Mouse (Mus musculus) liver, adult 2 months (tissue): ENCODE measurements around the gene Brwd3.

Experiments
- CTCF ChIP-seq: fragments of 200-500 bp; IDR thresholded peaks from 2 replicates; pipeline ENCODE4 v1.5.1; 2011; ENCODE audit warnings: low read depth, low read length, control low read depth
- POLR2A ChIP-seq: fragments of 200-500 bp; IDR thresholded peaks from 2 replicates; pipeline ENCODE4 v1.6.1; 2011; ENCODE audit warnings: low read length, control low read depth; ENCODE audit not compliant: insufficient read depth; ENCODE audit errors: extremely low read depth

GRCm38 (mm10) chrX:108842705-108843104, 8.5 kb upstream of the Brwd3 start:
- TF ChIP-seq CTCF: no peak
- no peak for TF ChIP-seq POLR2A
